Mouse (Mus musculus): ENCODE data around the gene Idh2. TPM values are rescaled to one million over a fixed set of nuclear protein-coding genes. Genes with fewer than 3 reads are reported as not detected.
A peak's percentile ranks its signal among the peaks of the same experiment; 100 is the strongest.
"Not testable (repeated sequence)": the region's sequence is repeated elsewhere in the genome, so short reads cannot be mapped to it uniquely, and the experiment has no call there.

The Idh2 gene
- polyA plus RNA-seq, 1 experiment from 2014 or later: 565 TPM

DNA sequence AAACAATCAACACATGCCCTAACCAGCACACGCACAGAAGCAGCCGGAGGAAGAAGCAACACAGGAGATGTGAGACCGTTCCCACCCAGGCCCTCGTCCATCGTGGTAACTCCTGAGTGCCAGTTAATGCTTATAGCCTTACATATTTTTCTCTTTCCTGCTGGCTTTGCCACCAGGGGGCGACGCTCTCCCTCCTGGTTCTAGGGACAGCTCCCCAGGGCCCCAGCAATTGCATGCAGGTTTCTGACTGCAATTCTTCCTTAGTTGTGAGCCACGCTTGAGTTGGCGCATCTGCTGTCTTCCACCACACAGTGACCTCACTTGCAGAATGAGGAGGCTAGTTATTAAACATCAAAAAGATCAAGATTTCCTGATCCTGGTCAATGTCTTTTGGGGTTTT, 17.3 kb upstream of the Idh2 start:
- Histone ChIP-seq H3K9me3 (ENCODE audit: control insufficient read depth, low read length) (peaks cover 12% of the 10 kb centered on the region), H3K4me1 (ENCODE audit: control insufficient read depth, insufficient read depth, low read length) (peaks cover 14% of the 10 kb centered on the region), H3K9ac (ENCODE audit: low read depth, low read length) (no peak overlapping the region), H3K4me2 (ENCODE audit: low read depth, low read length) (no peak overlapping the region), H3K4me3 (ENCODE audit: low read depth, low read length) (no peak overlapping the region), H3K36me3 (ENCODE audit: control insufficient read depth, insufficient read depth, low read length) (no peaks in the 10 kb centered on the region), H3K27ac (replicated peaks; ENCODE audit: low read depth, low read length) (no peak overlapping the region), H3K27me3 (replicated peaks; ENCODE audit: control insufficient read depth, insufficient read depth, low read length) (no peaks in the 10 kb centered on the region)
- DNase-seq (ENCODE audit: low spot score) (peak; percentile 76), ATAC-seq (ENCODE audit: low read depth) (0 out of 2 replicates have a peak, but pooled peaks have one; percentile 9)
- WGBS: 52% methylated on average over 9 of the region's 9 CpGs

DNA sequence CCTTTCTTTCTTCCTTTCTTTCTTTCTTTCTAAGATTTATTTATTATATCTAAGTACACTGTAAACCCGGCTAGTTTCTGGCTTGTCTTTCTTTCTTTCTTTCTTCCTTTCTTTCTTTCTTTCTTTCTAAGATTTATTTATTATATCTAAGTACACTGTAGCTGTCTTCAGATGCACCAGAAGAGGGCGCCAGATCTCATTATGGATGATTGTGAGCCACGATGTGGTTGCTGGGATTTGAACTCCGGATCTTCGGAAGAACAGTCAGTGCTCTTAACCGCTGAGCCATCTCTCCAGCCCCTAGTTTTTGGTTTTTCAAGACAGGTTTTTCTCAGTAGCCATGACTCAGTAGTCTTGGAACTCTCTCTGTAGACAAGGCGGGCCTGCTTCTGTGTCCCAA, 16.1 kb upstream of the Idh2 start:
- H3K9me3 ChIP-seq (ENCODE audit: control insufficient read depth, low read length); H3K27me3 ChIP-seq (replicated peaks; ENCODE audit: control insufficient read depth, insufficient read depth, low read length); H3K36me3 ChIP-seq (ENCODE audit: control insufficient read depth, insufficient read depth, low read length); H3K27ac ChIP-seq (replicated peaks; ENCODE audit: low read depth, low read length); H3K4me2 ChIP-seq (ENCODE audit: low read depth, low read length); DNase-seq (ENCODE audit: low spot score); ATAC-seq (ENCODE audit: low read depth); H3K4me3 ChIP-seq (ENCODE audit: low read depth, low read length); H3K9ac ChIP-seq (ENCODE audit: low read depth, low read length): not testable (repeated sequence)
- WGBS: 79% methylated on average over 7 of the region's 7 CpGs
- H3K4me1 ChIP-seq (ENCODE audit: control insufficient read depth, insufficient read depth, low read length): peaks cover 14% of the 10 kb centered on the region

GRCm38 (mm10) chr7:80130344-80131055, 15.3 kb upstream of the Idh2 start:
- no peak for ATAC-seq (ENCODE audit: low read depth)
- Histone ChIP-seq H3K27ac (replicated peaks; ENCODE audit: low read depth, low read length) (no peak overlapping the region), H3K4me3 (ENCODE audit: low read depth, low read length) (no peak overlapping the region), H3K4me1 (ENCODE audit: control insufficient read depth, insufficient read depth, low read length) (peaks cover 14% of the 10 kb centered on the region), H3K9me3 (ENCODE audit: control insufficient read depth, low read length) (no peaks in the 10 kb centered on the region), H3K36me3 (ENCODE audit: control insufficient read depth, insufficient read depth, low read length) (no peaks in the 10 kb centered on the region), H3K27me3 (replicated peaks; ENCODE audit: control insufficient read depth, insufficient read depth, low read length) (no peaks in the 10 kb centered on the region), H3K9ac (ENCODE audit: low read depth, low read length) (no peak overlapping the region), H3K4me2 (ENCODE audit: low read depth, low read length) (no peak overlapping the region)
- WGBS: 30% methylated on average over 12 of the region's 12 CpGs
- no peak for DNase-seq (ENCODE audit: low spot score)

DNA sequence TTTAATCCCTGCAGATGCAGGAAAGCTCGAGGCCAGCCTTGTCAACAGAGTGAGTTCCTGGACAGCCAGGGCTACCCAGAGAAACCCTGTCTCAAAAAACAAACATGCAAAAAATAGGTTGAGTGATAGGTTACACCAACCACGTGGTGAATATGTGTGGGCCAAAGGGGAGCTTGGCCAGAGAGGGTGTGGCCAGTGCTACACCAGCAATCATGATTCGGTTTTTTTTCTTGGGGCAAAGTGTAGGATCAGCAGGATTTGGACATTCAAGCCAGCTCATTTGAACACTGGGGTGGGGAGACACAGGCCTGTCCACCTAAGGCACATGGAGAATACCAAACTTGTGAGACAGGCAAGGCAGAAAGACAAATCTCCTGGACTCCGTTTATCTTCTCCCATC, 14.1 kb upstream of the Idh2 start:
- Histone ChIP-seq H3K9me3 (ENCODE audit: control insufficient read depth, low read length) (no peaks in the 10 kb centered on the region), H3K27me3 (replicated peaks; ENCODE audit: control insufficient read depth, insufficient read depth, low read length) (no peaks in the 10 kb centered on the region), H3K4me1 (ENCODE audit: control insufficient read depth, insufficient read depth, low read length) (0 out of 2 replicates have a peak, but pooled peaks cover 5% of the 10 kb centered on the region), H3K4me2 (ENCODE audit: low read depth, low read length) (no peak overlapping the region), H3K36me3 (ENCODE audit: control insufficient read depth, insufficient read depth, low read length) (no peaks in the 10 kb centered on the region), H3K9ac (ENCODE audit: low read depth, low read length) (no peak overlapping the region), H3K27ac (replicated peaks; ENCODE audit: low read depth, low read length) (no peak overlapping the region), H3K4me3 (ENCODE audit: low read depth, low read length) (no peak overlapping the region)
- no peak for ATAC-seq (ENCODE audit: low read depth)
- WGBS: 62% methylated on average over 4 of the region's 4 CpGs
- DNase-seq (ENCODE audit: low spot score): no peak

DNA sequence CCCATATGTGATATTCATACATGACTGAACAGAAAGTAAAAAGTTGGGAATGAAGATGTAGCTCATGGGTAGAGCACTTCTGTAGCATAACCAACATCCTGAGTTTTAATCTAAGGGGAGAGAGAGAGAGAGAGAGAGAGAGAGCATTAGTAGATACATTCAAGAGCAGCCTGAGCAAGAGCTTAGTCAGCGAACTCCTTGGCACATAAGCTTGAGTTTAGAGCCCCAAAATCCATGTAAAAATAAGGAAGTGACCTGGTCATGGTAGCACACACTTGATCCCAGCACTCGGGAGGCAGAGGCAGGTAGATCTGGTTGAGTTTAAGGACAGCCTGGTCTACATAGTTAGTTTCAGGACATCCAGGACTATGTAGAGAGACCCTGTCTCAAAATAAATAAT, 8.5 kb upstream of the Idh2 start:
- ATAC-seq (ENCODE audit: low read depth) (no peak), DNase-seq (ENCODE audit: low spot score) (no peak)
- Histone ChIP-seq H3K4me2 (ENCODE audit: low read depth, low read length) (no peak overlapping the region), H3K9ac (ENCODE audit: low read depth, low read length) (no peak overlapping the region), H3K36me3 (ENCODE audit: control insufficient read depth, insufficient read depth, low read length) (no peaks in the 10 kb centered on the region), H3K27ac (replicated peaks; ENCODE audit: low read depth, low read length) (no peak overlapping the region), H3K9me3 (ENCODE audit: control insufficient read depth, low read length) (no peaks in the 10 kb centered on the region), H3K4me3 (ENCODE audit: low read depth, low read length) (no peak overlapping the region), H3K27me3 (replicated peaks; ENCODE audit: control insufficient read depth, insufficient read depth, low read length) (no peaks in the 10 kb centered on the region), H3K4me1 (ENCODE audit: control insufficient read depth, insufficient read depth, low read length) (no peaks in the 10 kb centered on the region; the same call in 1 of the 2 replicates)
- 82% methylated on average over 2 of the region's 2 CpGs for WGBS

DNA sequence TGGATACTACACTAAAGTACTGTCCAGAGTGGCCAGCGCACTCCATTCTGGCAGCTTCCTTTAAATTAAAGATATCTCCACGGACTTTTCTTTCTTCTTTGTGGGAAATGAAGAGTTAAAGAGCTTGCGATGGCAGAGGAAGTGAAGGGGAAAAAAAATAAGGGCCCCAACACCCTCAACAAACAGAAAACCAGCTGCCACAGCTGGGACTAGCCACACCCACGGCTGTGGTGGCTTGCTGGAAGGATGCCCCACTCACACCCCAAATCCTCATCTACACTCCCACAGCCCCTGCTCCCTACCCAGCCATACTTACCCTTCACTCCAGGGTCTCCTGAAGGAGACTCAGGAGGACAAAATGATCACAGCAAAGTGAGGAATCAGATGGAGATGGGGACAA, 7.9 kb upstream of the Idh2 start:
- Histone ChIP-seq H3K4me3 (ENCODE audit: low read depth, low read length) (no peak overlapping the region), H3K4me1 (ENCODE audit: control insufficient read depth, insufficient read depth, low read length) (no peaks in the 10 kb centered on the region; the same call in 1 of the 2 replicates), H3K4me2 (ENCODE audit: low read depth, low read length) (no peak overlapping the region), H3K9me3 (ENCODE audit: control insufficient read depth, low read length) (no peaks in the 10 kb centered on the region), H3K36me3 (ENCODE audit: control insufficient read depth, insufficient read depth, low read length) (no peaks in the 10 kb centered on the region), H3K27me3 (replicated peaks; ENCODE audit: control insufficient read depth, insufficient read depth, low read length) (no peaks in the 10 kb centered on the region), H3K9ac (ENCODE audit: low read depth, low read length) (no peak overlapping the region), H3K27ac (replicated peaks; ENCODE audit: low read depth, low read length) (no peak overlapping the region)
- 57% methylated on average over 4 of the region's 4 CpGs for WGBS
- no peak for ATAC-seq (ENCODE audit: low read depth)
- DNase-seq (ENCODE audit: low spot score): no peak

GRCm38 (mm10) chr7:80121083-80121482, 5.9 kb upstream of the Idh2 start:
- WGBS: 35% methylated on average over 5 of the region's 5 CpGs
- H3K27ac ChIP-seq (replicated peaks; ENCODE audit: low read depth, low read length): 0 out of 2 replicates have a peak overlapping the region, but pooled peaks have one; percentile 34
- ATAC-seq (ENCODE audit: low read depth) (peak; percentile 46), DNase-seq (ENCODE audit: low spot score) (no peak)
- no peak overlapping the region for H3K9ac ChIP-seq (ENCODE audit: low read depth, low read length)
- no peaks in the 10 kb centered on the region for H3K36me3 ChIP-seq (ENCODE audit: control insufficient read depth, insufficient read depth, low read length)
- peaks cover 4% of the 10 kb centered on the region; the same call in 1 of the 2 replicates for H3K4me1 ChIP-seq (ENCODE audit: control insufficient read depth, insufficient read depth, low read length)
- H3K4me3 ChIP-seq (ENCODE audit: low read depth, low read length): no peak overlapping the region
- H3K27me3 ChIP-seq (replicated peaks; ENCODE audit: control insufficient read depth, insufficient read depth, low read length): no peaks in the 10 kb centered on the region
- no peak overlapping the region for H3K4me2 ChIP-seq (ENCODE audit: low read depth, low read length)
- no peaks in the 10 kb centered on the region for H3K9me3 ChIP-seq (ENCODE audit: control insufficient read depth, low read length)

DNA sequence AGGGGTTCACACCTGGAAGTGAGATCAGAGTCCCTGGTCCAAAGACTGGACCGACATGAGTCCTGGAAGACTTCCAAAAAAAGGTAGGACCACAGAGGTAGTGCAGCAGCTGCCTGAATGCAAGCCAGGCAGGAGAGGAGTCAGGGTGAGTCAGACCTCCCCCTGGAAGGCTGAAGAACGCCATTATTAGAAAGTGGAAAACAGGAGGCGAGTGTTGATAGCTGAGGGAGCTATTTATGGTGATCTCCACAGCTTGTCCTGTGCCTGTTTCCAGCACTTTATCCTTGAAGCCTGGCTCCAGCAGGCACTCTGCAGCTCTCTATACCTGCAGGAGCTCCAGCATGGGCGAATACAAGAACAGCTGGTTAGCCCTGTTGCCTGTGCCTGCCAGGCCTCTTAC, 4.0 kb upstream of the Idh2 start:
- H3K9me3 ChIP-seq (ENCODE audit: control insufficient read depth, low read length): no peaks in the 10 kb centered on the region
- H3K4me1 ChIP-seq (ENCODE audit: control insufficient read depth, insufficient read depth, low read length): peaks cover 4% of the 10 kb centered on the region; the same call in 1 of the 2 replicates
- no peak overlapping the region for H3K4me2 ChIP-seq (ENCODE audit: low read depth, low read length)
- no peak overlapping the region for H3K4me3 ChIP-seq (ENCODE audit: low read depth, low read length)
- no peak overlapping the region for H3K27ac ChIP-seq (replicated peaks; ENCODE audit: low read depth, low read length)
- ATAC-seq (ENCODE audit: low read depth) (no peak), DNase-seq (ENCODE audit: low spot score) (no peak)
- H3K9ac ChIP-seq (ENCODE audit: low read depth, low read length): no peak overlapping the region
- no peaks in the 10 kb centered on the region for H3K36me3 ChIP-seq (ENCODE audit: control insufficient read depth, insufficient read depth, low read length)
- 65% methylated on average over 4 of the region's 4 CpGs for WGBS
- no peaks in the 10 kb centered on the region for H3K27me3 ChIP-seq (replicated peaks; ENCODE audit: control insufficient read depth, insufficient read depth, low read length)

GRCm38 (mm10) chr7:80116158-80116557, 966 bp upstream of the Idh2 start:
- Histone ChIP-seq H3K9me3 (ENCODE audit: control insufficient read depth, low read length) (no peaks in the 10 kb centered on the region), H3K27ac (replicated peaks; ENCODE audit: low read depth, low read length) (no peak overlapping the region), H3K4me3 (ENCODE audit: low read depth, low read length) (peak overlapping the region; percentile 96; the same call in 1 of the 2 replicates), H3K4me1 (ENCODE audit: control insufficient read depth, insufficient read depth, low read length) (peaks cover 32% of the 10 kb centered on the region), H3K4me2 (ENCODE audit: low read depth, low read length) (peak overlapping the region; percentile 70), H3K9ac (ENCODE audit: low read depth, low read length) (0 out of 2 replicates have a peak overlapping the region, but pooled peaks have one; percentile 97), H3K36me3 (ENCODE audit: control insufficient read depth, insufficient read depth, low read length) (peaks cover 7% of the 10 kb centered on the region), H3K27me3 (replicated peaks; ENCODE audit: control insufficient read depth, insufficient read depth, low read length) (no peaks in the 10 kb centered on the region)
- no peak for DNase-seq (ENCODE audit: low spot score)
- 73% methylated on average over 2 of the region's 2 CpGs for WGBS
- ATAC-seq (ENCODE audit: low read depth): no peak

Measured in embryonic facial prominence, embryonic 14.5 days (tissue).